Mouse (Mus musculus): ENCODE measurements at regions not wholly inside any gene's neighbourhood (a gene's known extent, or its start where the extent isn't known, plus 50 kb on each side); places are given as distances from the start of the nearest gene placed in this dataset.
A peak's percentile ranks its signal among the peaks of the same experiment; 100 is the strongest.

- DNase-seq = no peak
These were observed 76.7 kb upstream of the Bod1 start for GRCm38 (mm10) chr11:31748275-31748815.

- no peak for DNase-seq
These were observed 79.6 kb upstream of the Bod1 start for GRCm38 (mm10) chr11:31751274-31751673.

- DNase-seq = no peak
These were observed 81.5 kb upstream of the Bod1 start for GRCm38 (mm10) chr11:31753211-31753610.

GRCm38 (mm10) chr11:31753711-31754161 lies 82.1 kb upstream of the Bod1 start:
- no peak for DNase-seq

- no peak for DNase-seq
These were observed 82.7 kb upstream of the Bod1 start for GRCm38 (mm10) chr11:31754416-31754815.

GRCm38 (mm10) chr11:31755858-31756257 lies 84.2 kb upstream of the Bod1 start:
- DNase-seq = no peak

GRCm38 (mm10) chr11:31756355-31757145 lies 84.9 kb upstream of the Bod1 start:
- DNase-seq = no peak

- peak; percentile 34 for DNase-seq
These were observed 88.4 kb upstream of the Bod1 start for GRCm38 (mm10) chr11:31759868-31760765.

- DNase-seq = no peak
These were observed 92.2 kb upstream of the Bod1 start for GRCm38 (mm10) chr11:31763856-31764255.

GRCm38 (mm10) chr11:31766296-31766695 lies 94.6 kb upstream of the Bod1 start:
- no peak for DNase-seq

GRCm38 (mm10) chr11:31767727-31768495 lies 96.2 kb upstream of the Bod1 start:
- DNase-seq = no peak

- DNase-seq = peak; percentile 82
These were observed 98.3 kb upstream of the Bod1 start for GRCm38 (mm10) chr11:31769804-31770654.

GRCm38 (mm10) chr11:31770881-31771280 lies 99.2 kb upstream of the Bod1 start:
- peak; percentile 75 for DNase-seq

- DNase-seq = peak; percentile 46
These were observed 100.1 kb upstream of the Bod1 start for GRCm38 (mm10) chr11:31771491-31772439.

- DNase-seq = no peak
These were observed 94.5 kb upstream of the Cpeb4 start for GRCm38 (mm10) chr11:31777531-31777930.

- no peak for DNase-seq
These were observed 93.2 kb upstream of the Cpeb4 start for GRCm38 (mm10) chr11:31778766-31779165.

- DNase-seq = no peak
These were observed 92.7 kb upstream of the Cpeb4 start for GRCm38 (mm10) chr11:31779267-31779666.

- no peak for DNase-seq
These were observed 91.0 kb upstream of the Cpeb4 start for GRCm38 (mm10) chr11:31780969-31781368.

GRCm38 (mm10) chr11:31781605-31782004 lies 90.4 kb upstream of the Cpeb4 start:
- DNase-seq = peak; percentile 73

Measured in adrenal gland, adult 2 months (tissue).